In genomic region chr2:92055831-92056236, GRCm38 (mm10) we compare ENCODE assay signal across 8 mouse cellular contexts. TPM values are rescaled to one million over a fixed set of nuclear protein-coding genes. Genes with fewer than 3 reads are reported as not detected.
DNase-seq lines count a peak whose midpoint lies in the region; ATAC-seq and TF ChIP-seq lines count a peak whose summit lies in the region.

No protein-coding gene starts in this region.

- no peaks in the 10 kb centered on the region for H3K36me3 ChIP-seq in forebrain, embryonic 10.5 days (replicated peaks)
- H3K36me3 ChIP-seq in neural tube, embryonic 12.5 days, result no peaks in the 10 kb centered on the region

- TF ChIP-seq CTCF in bone marrow macrophage, adult 2 months (IDR thresholded peaks at IDR 0.05; ENCODE audit: low read depth, low read length), result 0 out of 2 replicates have a peak, but pooled peaks have one; percentile 24

- H3K4me1 ChIP-seq in bone marrow macrophage, adult 2 months (ENCODE audit: control insufficient read depth, insufficient read depth, low read length), result peaks cover 8% of the 10 kb centered on the region
- peaks cover 41% of the 10 kb centered on the region for H3K4me1 ChIP-seq in forebrain, embryonic 10.5 days
- peaks cover 21% of the 10 kb centered on the region for H3K4me1 ChIP-seq in neural tube, embryonic 12.5 days

- peak; percentile 55 to 62 for DNase-seq in B cell, adult 2 months
- peak; percentile 72 for DNase-seq in forebrain, embryonic 10.5 days (ENCODE audit: extremely low spot score, low spot score)
- DNase-seq in heart, postnatal 10 days, result peak; percentile 76 to 82
- peak; percentile 68 to 77 for DNase-seq in kidney, postnatal 4 days
- DNase-seq in lung, adult 18-20 months, result peak; percentile 46 to 59
- peak; percentile 79 for DNase-seq in testis, postnatal 10 days (ENCODE audit: low spot score)

- intact Hi-C loops in heart, postnatal 10 days (cut with DNase I), result loop anchor here (5.0 kb wide), 1 partner anchor 129 kb away; the partner anchor contains the start of gene Chrm4

- TF ChIP-seq POLR2A in bone marrow macrophage, adult 2 months (IDR thresholded peaks at IDR 0.05; ENCODE audit: borderline replicate concordance, low read depth, low read length), result no peak

- peaks cover 95% of the 10 kb centered on the region for H3K27me3 ChIP-seq in forebrain, embryonic 10.5 days (ENCODE audit: poor library complexity, severe bottlenecking)
- peaks cover 24% of the 10 kb centered on the region for H3K27me3 ChIP-seq in neural tube, embryonic 12.5 days (replicated peaks)

- no peaks in the 10 kb centered on the region for H3K9me3 ChIP-seq in forebrain, embryonic 10.5 days
- no peaks in the 10 kb centered on the region for H3K9me3 ChIP-seq in neural tube, embryonic 12.5 days

- peak overlapping the region; percentile 49 for H3K4me3 ChIP-seq in bone marrow macrophage, adult 2 months (ENCODE audit: insufficient read depth, low read length)
- H3K4me3 ChIP-seq in forebrain, embryonic 10.5 days, result peak overlapping the region; percentile 54
- peak overlapping the region; percentile 22; the same call in 1 of the 2 replicates for H3K4me3 ChIP-seq in neural tube, embryonic 12.5 days

- H3K4me2 ChIP-seq in neural tube, embryonic 12.5 days (replicated peaks), result peak overlapping the region; percentile 75

- ATAC-seq in neural tube, embryonic 12.5 days (ENCODE audit: low FRiP score, low read depth), result no peak

- H3K9ac ChIP-seq in neural tube, embryonic 12.5 days, result 0 out of 2 replicates have a peak overlapping the region, but pooled peaks have one; percentile 14

- H3K27ac ChIP-seq in bone marrow macrophage, adult 2 months (ENCODE audit: insufficient read depth, low read depth, low read length), result peak overlapping the region; percentile 47
- peak overlapping the region; percentile 88 for H3K27ac ChIP-seq in forebrain, embryonic 10.5 days
- no peak overlapping the region for H3K27ac ChIP-seq in neural tube, embryonic 12.5 days

- WGBS in forebrain, embryonic 10.5 days, result 3% methylated on average over 14 of the region's 14 CpGs
- WGBS in neural tube, embryonic 12.5 days, result 4% methylated on average over 14 of the region's 14 CpGs

RNA-seq across cellular contexts. Expression of gene Creb3l1, which starts 31.5 kb away (rescaled TPM):
- 3.7 and 5.1 TPM in 2 replicates for polyA plus RNA-seq in bone marrow macrophage, adult 2 months (2012; ENCODE audit: insufficient read depth, insufficient read length, missing spikeins)
- polyA plus RNA-seq in forebrain, embryonic 10.5 days (2016; fragmentation: Nextera tagmentation; extraction: Ambion mirVana), result 0.73 and 0.86 TPM in 2 replicates
- 10 to 100 TPM; 15.6 to 16.0 TPM for total RNA-seq in heart, postnatal 10 days (2021)
- 1.7 and 2.5 TPM in 2 replicates for polyA plus RNA-seq in neural tube, embryonic 12.5 days (2016; fragmentation: Nextera tagmentation; extraction: Ambion mirVana)

RNA-seq across cellular contexts. Expression of gene Phf21a, which starts 37.1 kb away (rescaled TPM):
- polyA plus RNA-seq in bone marrow macrophage, adult 2 months (2012; ENCODE audit: insufficient read depth, insufficient read length, missing spikeins), result 81.5 and 83.4 TPM in 2 replicates
- 38.3 and 42.7 TPM in 2 replicates for polyA plus RNA-seq in forebrain, embryonic 10.5 days (2016; fragmentation: Nextera tagmentation; extraction: Ambion mirVana)
- total RNA-seq in heart, postnatal 10 days (2021), result 10 to 100 TPM; 31.3 to 42.1 TPM
- polyA plus RNA-seq in neural tube, embryonic 12.5 days (2016; fragmentation: Nextera tagmentation; extraction: Ambion mirVana), result 37.9 and 38.4 TPM in 2 replicates
